Mouse (Mus musculus) limb, embryonic 15.5 days (tissue): ENCODE data around the gene Ccdc181. TPM values are rescaled to one million over a fixed set of nuclear protein-coding genes. Genes with fewer than 3 reads are reported as not detected.
A peak's percentile ranks its signal among the peaks of the same experiment; 100 is the strongest.

Experiments
- ATAC-seq: fragments of 200-750 bp; cut with Nextera tagmentation; 2 replicates; pipeline ENCODE4 v1.8.0; 2017; ENCODE audit warnings: low read depth, moderate TSS enrichment; ENCODE audit not compliant: insufficient number of reproducible peaks, low FRiP score, low TSS enrichment
- H3K27ac ChIP-seq: fragments of 300-500 bp; sonication (generic); 2 replicates; pipeline ENCODE4 v1.5.1; 2015; ENCODE audit warnings: moderate library complexity, mild to moderate bottlenecking, inconsistent platforms
- H3K27me3 ChIP-seq: fragments of 300-500 bp; sonication (generic); 2 replicates; pipeline ENCODE4 v1.6.1; 2015; ENCODE audit warnings: inconsistent platforms
- H3K36me3 ChIP-seq: fragments of 300-500 bp; sonication (generic); 2 replicates; pipeline ENCODE4 v1.6.1; 2015; ENCODE audit warnings: inconsistent platforms
- H3K4me1 ChIP-seq: fragments of 300-500 bp; sonication (generic); 2 replicates; pipeline ENCODE4 v1.6.1; 2015; ENCODE audit warnings: inconsistent platforms
- H3K4me2 ChIP-seq: fragments of 300-500 bp; sonication (generic); 2 replicates; pipeline ENCODE4 v1.6.1; 2015; ENCODE audit warnings: mild to moderate bottlenecking, inconsistent platforms
- H3K4me3 ChIP-seq: fragments of 300-500 bp; sonication (generic); 2 replicates; pipeline ENCODE4 v1.5.1; 2015; ENCODE audit warnings: mild to moderate bottlenecking, inconsistent platforms
- H3K9ac ChIP-seq: fragments of 300-500 bp; sonication (generic); 2 replicates; pipeline ENCODE4 v1.6.1; 2015; ENCODE audit warnings: inconsistent platforms
- H3K9me3 ChIP-seq: fragments of 300-500 bp; sonication (generic); 2 replicates; pipeline ENCODE4 v1.6.1; 2016; ENCODE audit warnings: inconsistent platforms
- WGBS: fragments of 180-500 bp; shearing (Covaris S2); methylation state at CpG from one replicate; pipeline ENCODE4 v1.1.7; 2015; 5-methylcytosine and 5-hydroxymethylcytosine counted together
- polyA plus RNA-seq: library from polyadenylated mRNA; unstranded; fragments of >200 nt; fragmentation: Nextera tagmentation; extraction: Ambion mirVana; gene quantifications from 2 replicates; pipeline ENCODE4 v1.2.1, GENCODE M21; 2015

Gene Ccdc181
- polyA plus RNA-seq, 1 experiment from 2014 or later = 6.4 TPM

DNA sequence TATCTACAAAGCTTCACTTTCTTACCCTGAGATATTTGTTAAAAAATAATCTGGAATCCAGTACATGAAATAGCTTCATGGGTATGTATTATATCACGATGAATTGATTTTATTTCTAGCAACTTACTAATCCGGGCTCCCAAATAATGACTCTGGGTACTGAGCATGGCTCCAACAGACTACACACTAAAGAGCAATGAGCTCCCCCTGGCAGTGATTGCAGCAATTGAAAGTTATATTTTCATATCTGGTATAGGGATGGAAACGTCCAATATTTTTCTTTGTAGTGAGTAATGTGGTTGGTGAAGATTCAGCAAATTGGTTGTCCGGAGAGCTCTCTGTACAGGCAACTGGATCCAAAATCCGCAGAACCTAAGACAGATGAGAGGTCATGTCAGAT lies 16.7 kb downstream of the Ccdc181 start:
- peaks cover 50% of the 10 kb centered on the region for H3K36me3 ChIP-seq
- 86% methylated on average over 5 of the region's 5 CpGs for WGBS
- no peak for ATAC-seq
- no peak overlapping the region for H3K9ac ChIP-seq
- no peaks in the 10 kb centered on the region for H3K9me3 ChIP-seq
- no peaks in the 10 kb centered on the region for H3K27me3 ChIP-seq
- no peak overlapping the region for H3K4me3 ChIP-seq
- no peak overlapping the region for H3K27ac ChIP-seq
- H3K4me2 ChIP-seq = no peak overlapping the region
- H3K4me1 ChIP-seq = no peaks in the 10 kb centered on the region

GRCm38 (mm10) chr1:164294071-164294470 lies 18.7 kb downstream of the Ccdc181 start:
- Histone ChIP-seq H3K4me1 (no peaks in the 10 kb centered on the region), H3K9ac (no peak overlapping the region), H3K4me3 (no peak overlapping the region), H3K36me3 (peaks cover 65% of the 10 kb centered on the region), H3K27me3 (no peaks in the 10 kb centered on the region), H3K9me3 (no peaks in the 10 kb centered on the region), H3K4me2 (no peak overlapping the region), H3K27ac (no peak overlapping the region)
- no peak for ATAC-seq
- WGBS = 87% methylated on average over 6 of the region's 6 CpGs

GRCm38 (mm10) chr1:164296473-164296872 lies 21.1 kb downstream of the Ccdc181 start:
- H3K9ac ChIP-seq = no peak overlapping the region
- no peak overlapping the region for H3K4me2 ChIP-seq
- H3K9me3 ChIP-seq = no peaks in the 10 kb centered on the region
- ATAC-seq = no peak
- no peaks in the 10 kb centered on the region for H3K4me1 ChIP-seq
- WGBS = 94% methylated on average over 4 of the region's 5 CpGs
- peaks cover 74% of the 10 kb centered on the region for H3K36me3 ChIP-seq
- H3K4me3 ChIP-seq = no peak overlapping the region
- no peaks in the 10 kb centered on the region for H3K27me3 ChIP-seq
- no peak overlapping the region for H3K27ac ChIP-seq

DNA sequence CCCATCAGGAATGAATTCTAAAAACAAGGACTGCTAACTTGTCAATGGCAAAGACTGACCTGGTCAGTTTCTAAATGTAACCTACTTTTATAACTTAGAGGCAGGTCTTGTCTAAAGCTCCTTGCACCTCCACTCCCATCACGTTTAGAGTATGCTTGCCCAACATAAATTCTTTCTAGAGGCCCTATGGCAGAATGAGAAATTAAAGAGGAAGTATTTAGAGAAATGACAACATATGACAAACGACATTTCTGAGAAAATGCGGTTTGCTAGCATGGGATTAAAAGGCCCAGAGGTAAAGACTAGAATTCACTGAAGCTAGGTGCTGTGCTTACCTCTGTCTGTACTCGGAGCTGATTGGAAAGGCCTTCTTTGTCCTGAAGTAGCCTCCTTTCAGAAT lies 26.6 kb downstream of the Ccdc181 start:
- Histone ChIP-seq H3K27me3 (no peaks in the 10 kb centered on the region), H3K36me3 (peaks cover 51% of the 10 kb centered on the region), H3K4me3 (no peak overlapping the region), H3K4me1 (peaks cover 12% of the 10 kb centered on the region), H3K9me3 (no peaks in the 10 kb centered on the region), H3K9ac (no peak overlapping the region), H3K27ac (no peak overlapping the region), H3K4me2 (no peak overlapping the region)
- WGBS = 86% methylated on average over 4 of the region's 4 CpGs
- ATAC-seq = no peak

DNA sequence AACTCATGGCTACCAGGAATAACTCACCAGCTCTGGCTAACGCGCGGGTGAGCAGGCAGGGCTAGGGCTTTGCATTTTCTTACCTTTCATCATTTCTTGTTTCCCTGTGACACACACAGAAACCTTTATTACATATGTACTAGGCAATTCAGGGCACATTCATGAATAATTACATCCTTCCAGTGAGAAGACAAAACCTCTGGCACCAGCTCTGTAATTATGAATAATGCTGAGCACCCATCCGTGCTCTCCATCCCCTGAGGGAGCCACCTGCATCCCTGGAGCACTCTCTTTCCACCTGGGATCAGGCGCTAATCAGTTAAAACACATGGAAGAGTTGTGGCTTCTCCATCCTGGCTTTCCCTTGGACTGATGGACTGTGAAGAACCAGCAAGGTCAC lies 28.4 kb downstream of the Ccdc181 start, which contains the start of gene Nme7:
TSS of gene Nme7 (plus strand) at position 301 of the 400 bp plus-strand sequence.
- no peak for ATAC-seq
- WGBS = 83% methylated on average over 5 of the region's 5 CpGs
- Histone ChIP-seq H3K4me3 (no peak within 1 kb of the TSS), H3K27ac (no peak within 1 kb of the TSS), H3K4me1 (peaks cover 17% of the 10 kb centered on the region), H3K9ac (no peak within 1 kb of the TSS), H3K27me3 (no peaks in the 10 kb centered on the region), H3K36me3 (peaks cover 37% of the 10 kb centered on the region), H3K4me2 (no peak within 1 kb of the TSS), H3K9me3 (no peaks in the 10 kb centered on the region)

GRCm38 (mm10) chr1:164307124-164307751 lies 31.9 kb downstream of the Ccdc181 start, which contains the start of gene Blzf1:
Gene Blzf1, minus strand, starts transcription at chr1:164307489.
- H3K4me3 ChIP-seq = peak within 1 kb of the TSS; percentile 82

GRCm38 (mm10) chr1:164307922-164308321 lies 32.5 kb downstream of the Ccdc181 start:
- ATAC-seq = no peak
- Histone ChIP-seq H3K27ac (peak overlapping the region; percentile 86), H3K27me3 (no peaks in the 10 kb centered on the region), H3K4me3 (peak overlapping the region; percentile 82), H3K9me3 (no peaks in the 10 kb centered on the region), H3K4me1 (peaks cover 17% of the 10 kb centered on the region), H3K9ac (peak overlapping the region; percentile 52), H3K4me2 (peak overlapping the region; percentile 59), H3K36me3 (peaks cover 10% of the 10 kb centered on the region; the same call in 1 of the 2 replicates)
- WGBS = 11% methylated on average over 10 of the region's 10 CpGs

More at GRCm38 (mm10) chr1:164307124-164307751, 31.9 kb downstream of the Ccdc181 start, which contains the start of gene Blzf1:
- Histone ChIP-seq H3K9ac (peak within 1 kb of the TSS; percentile 70), H3K4me1 (peaks cover 17% of the 10 kb centered on the region), H3K9me3 (no peaks in the 10 kb centered on the region), H3K4me2 (peak within 1 kb of the TSS; percentile 59), H3K27me3 (no peaks in the 10 kb centered on the region), H3K36me3 (peaks cover 9% of the 10 kb centered on the region), H3K27ac (peak within 1 kb of the TSS; percentile 86)
- ATAC-seq = peak; percentile 98
- under 1% methylated on average over 35 of the region's 35 CpGs for WGBS

DNA sequence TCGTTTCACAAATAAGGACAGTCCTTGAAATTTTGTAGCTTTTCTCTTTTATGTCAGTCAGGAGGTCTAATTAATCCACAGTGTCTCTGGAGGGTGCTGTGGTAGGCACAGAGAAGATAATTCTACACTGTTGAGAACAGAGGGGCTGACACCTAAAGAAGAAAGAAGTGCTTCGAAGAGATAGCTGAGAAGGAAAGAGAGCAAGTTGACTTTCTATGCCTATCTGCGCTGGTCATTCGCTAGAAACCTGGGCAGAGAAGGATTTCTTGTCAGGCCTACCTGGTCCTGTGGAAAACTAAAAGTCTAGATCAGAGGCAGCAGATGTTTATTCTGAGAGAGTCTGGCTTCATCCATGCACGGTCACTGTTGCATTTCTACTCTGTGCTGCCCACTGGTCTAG lies 38.7 kb downstream of the Ccdc181 start:
- ATAC-seq = no peak
- no peak overlapping the region for H3K4me2 ChIP-seq
- H3K27me3 ChIP-seq = no peaks in the 10 kb centered on the region
- H3K36me3 ChIP-seq = 0 out of 2 replicates have a peak, but pooled peaks cover 8% of the 10 kb centered on the region
- no peaks in the 10 kb centered on the region for H3K9me3 ChIP-seq
- no peak overlapping the region for H3K4me3 ChIP-seq
- H3K4me1 ChIP-seq = no peaks in the 10 kb centered on the region
- WGBS = 85% methylated on average over 5 of the region's 5 CpGs
- no peak overlapping the region for H3K27ac ChIP-seq
- H3K9ac ChIP-seq = no peak overlapping the region

DNA sequence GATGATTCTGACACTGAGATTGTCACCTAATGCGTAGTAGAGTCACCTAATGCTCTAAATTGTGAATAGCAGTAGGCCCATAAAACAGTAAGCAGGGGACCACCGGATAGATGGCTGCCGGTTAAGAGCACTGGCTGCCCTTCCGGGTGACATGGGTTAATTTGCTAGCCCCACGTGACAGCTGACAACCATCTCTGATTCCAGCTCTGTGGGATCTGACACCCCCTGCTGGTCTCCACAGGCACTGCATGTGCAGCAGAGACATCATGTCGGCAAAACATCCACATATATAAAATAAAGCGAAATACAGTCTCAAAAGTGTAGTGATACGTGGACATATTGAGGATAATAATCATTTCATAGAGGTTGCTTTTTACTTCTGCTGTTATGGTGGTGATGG lies 39.9 kb downstream of the Ccdc181 start:
- WGBS = 68% methylated on average over 8 of the region's 8 CpGs
- H3K4me2 ChIP-seq = no peak overlapping the region
- 0 out of 2 replicates have a peak, but pooled peaks cover 8% of the 10 kb centered on the region for H3K36me3 ChIP-seq
- no peak overlapping the region for H3K27ac ChIP-seq
- no peaks in the 10 kb centered on the region for H3K27me3 ChIP-seq
- no peak overlapping the region for H3K9ac ChIP-seq
- no peaks in the 10 kb centered on the region for H3K4me1 ChIP-seq
- no peaks in the 10 kb centered on the region for H3K9me3 ChIP-seq
- no peak for ATAC-seq
- no peak overlapping the region for H3K4me3 ChIP-seq

DNA sequence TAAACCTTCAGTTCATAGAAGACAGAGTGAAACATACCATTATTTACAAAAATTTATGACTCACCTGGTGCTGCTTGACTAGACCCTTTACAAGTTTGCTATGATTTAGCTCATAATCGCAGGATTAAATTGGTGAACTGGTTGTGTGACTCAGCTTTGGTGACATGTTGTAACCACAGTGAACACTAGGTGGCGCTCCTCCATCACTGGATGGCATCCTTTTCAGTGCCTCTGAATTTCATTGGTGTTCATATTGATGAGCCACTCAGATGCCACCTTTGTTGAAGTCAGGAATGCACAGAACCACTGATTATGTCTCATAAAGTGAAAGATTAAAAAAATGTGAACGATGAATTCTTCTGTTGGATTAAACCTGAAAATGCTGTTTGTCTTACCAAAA lies 41.3 kb downstream of the Ccdc181 start:
- Histone ChIP-seq H3K9me3 (no peaks in the 10 kb centered on the region), H3K4me2 (no peak overlapping the region), H3K4me1 (0 out of 2 replicates have a peak, but pooled peaks cover 3% of the 10 kb centered on the region), H3K9ac (no peak overlapping the region), H3K36me3 (0 out of 2 replicates have a peak, but pooled peaks cover 5% of the 10 kb centered on the region), H3K27ac (no peak overlapping the region), H3K27me3 (no peaks in the 10 kb centered on the region), H3K4me3 (no peak overlapping the region)
- no peak for ATAC-seq
- 21% methylated on average over 3 of the region's 3 CpGs for WGBS

GRCm38 (mm10) chr1:164317261-164317660 lies 41.9 kb downstream of the Ccdc181 start:
- Histone ChIP-seq H3K27me3 (no peaks in the 10 kb centered on the region), H3K27ac (no peak overlapping the region), H3K4me1 (peaks cover 3% of the 10 kb centered on the region; the same call in 1 of the 2 replicates), H3K9me3 (no peaks in the 10 kb centered on the region), H3K4me3 (no peak overlapping the region), H3K36me3 (0 out of 2 replicates have a peak, but pooled peaks cover 5% of the 10 kb centered on the region), H3K9ac (no peak overlapping the region), H3K4me2 (no peak overlapping the region)
- no peak for ATAC-seq
- WGBS = 88% methylated on average over 9 of the region's 9 CpGs

DNA sequence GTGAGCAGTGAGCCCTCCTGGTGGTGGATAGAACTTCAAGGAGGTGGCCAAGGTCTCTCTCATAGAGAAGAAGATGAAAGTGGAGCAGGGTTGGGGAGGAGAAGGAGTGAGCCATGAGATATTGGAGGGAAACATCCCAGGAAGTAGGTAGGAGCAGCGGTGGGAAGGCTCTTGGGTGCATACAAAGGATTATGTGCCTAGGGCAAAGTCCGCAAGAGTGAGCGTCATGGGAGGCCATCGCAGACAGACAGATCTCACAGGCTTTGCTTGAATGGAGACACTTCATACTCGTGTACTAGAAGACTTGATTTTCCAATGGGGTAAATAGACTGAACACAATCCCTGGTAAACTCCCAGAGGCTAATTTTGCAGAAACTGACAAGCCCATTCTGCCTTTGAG lies 43.1 kb downstream of the Ccdc181 start:
- H3K36me3 ChIP-seq = no peaks in the 10 kb centered on the region
- no peak overlapping the region for H3K9ac ChIP-seq
- no peaks in the 10 kb centered on the region for H3K9me3 ChIP-seq
- H3K27ac ChIP-seq = no peak overlapping the region
- peaks cover 3% of the 10 kb centered on the region; the same call in 1 of the 2 replicates for H3K4me1 ChIP-seq
- WGBS = 91% methylated on average over 5 of the region's 5 CpGs
- H3K4me2 ChIP-seq = no peak overlapping the region
- H3K27me3 ChIP-seq = no peaks in the 10 kb centered on the region
- H3K4me3 ChIP-seq = no peak overlapping the region
- ATAC-seq = no peak
